Mouse (Mus musculus): ENCODE measurements around the gene H2-T3. TPM values are rescaled to one million over a fixed set of nuclear protein-coding genes. Genes with fewer than 3 reads are reported as not detected.

The H2-T3 gene
- polyA plus RNA-seq, 2 experiments: not detected

GRCm38 (mm10) chr17:36229046-36229445, 39.0 kb upstream of the H2-T3 start:
- no peak for TF ChIP-seq POLR2A (IDR thresholded peaks at IDR 0.05; ENCODE audit: borderline replicate concordance, extremely low read depth, insufficient read depth, insufficient read length)
- H3K4me1 ChIP-seq (ENCODE audit: control insufficient read depth, insufficient read depth, low read length): no peaks in the 10 kb centered on the region
- H3K4me3 ChIP-seq (replicated peaks; ENCODE audit: low read length): no peak overlapping the region
- no peaks in the 10 kb centered on the region for H3K9me3 ChIP-seq (ENCODE audit: control insufficient read depth, low read length)
- DNase-seq (ENCODE audit: low spot score) (no peak), ATAC-seq (ENCODE audit: low FRiP score, low read depth) (no peak)
- H3K27ac ChIP-seq (replicated peaks; ENCODE audit: low read depth, low read length): no peak overlapping the region
- H3K36me3 ChIP-seq (ENCODE audit: control insufficient read depth, insufficient read depth, low read length): no peaks in the 10 kb centered on the region
- H3K4me2 ChIP-seq (replicated peaks; ENCODE audit: low read depth, low read length, severe bottlenecking): no peak overlapping the region
- no peak overlapping the region for H3K9ac ChIP-seq (ENCODE audit: low read depth, low read length, severe bottlenecking)
- WGBS: 6% methylated on average over 5 of the region's 5 CpGs
- peaks cover 59% of the 10 kb centered on the region for H3K27me3 ChIP-seq (ENCODE audit: control insufficient read depth, insufficient read depth, low read length)

DNA sequence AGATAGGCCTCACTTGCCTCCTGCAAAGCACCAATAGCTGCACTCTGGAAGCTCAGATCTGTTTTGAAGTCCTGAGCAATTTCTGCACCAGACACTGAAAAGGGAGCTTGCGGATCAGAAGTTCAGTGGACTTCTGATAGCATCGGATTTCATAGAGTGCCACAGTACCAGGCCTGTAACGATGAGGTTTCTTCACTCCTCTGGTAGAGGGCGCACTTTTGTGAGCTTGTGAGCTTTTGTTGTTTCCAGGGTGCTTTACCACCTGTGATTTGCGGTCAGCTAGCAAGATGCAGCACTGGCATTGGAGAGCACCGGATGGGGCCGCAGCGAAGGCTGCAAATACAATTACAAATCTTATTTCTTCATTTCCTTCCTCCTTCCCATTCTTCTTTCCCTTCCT, 36.8 kb upstream of the H2-T3 start:
- no peak overlapping the region for H3K4me2 ChIP-seq (replicated peaks; ENCODE audit: low read depth, low read length, severe bottlenecking)
- TF ChIP-seq POLR2A (IDR thresholded peaks at IDR 0.05; ENCODE audit: borderline replicate concordance, extremely low read depth, insufficient read depth, insufficient read length): no peak
- DNase-seq (ENCODE audit: low spot score): no peak
- H3K27me3 ChIP-seq (ENCODE audit: control insufficient read depth, insufficient read depth, low read length): peaks cover 60% of the 10 kb centered on the region
- no peak overlapping the region for H3K27ac ChIP-seq (replicated peaks; ENCODE audit: low read depth, low read length)
- 18% methylated on average over 8 of the region's 8 CpGs for WGBS
- H3K9ac ChIP-seq (ENCODE audit: low read depth, low read length, severe bottlenecking): no peak overlapping the region
- no peaks in the 10 kb centered on the region for H3K4me1 ChIP-seq (ENCODE audit: control insufficient read depth, insufficient read depth, low read length)
- H3K9me3 ChIP-seq (ENCODE audit: control insufficient read depth, low read length): no peaks in the 10 kb centered on the region
- no peaks in the 10 kb centered on the region for H3K36me3 ChIP-seq (ENCODE audit: control insufficient read depth, insufficient read depth, low read length)
- no peak overlapping the region for H3K4me3 ChIP-seq (replicated peaks; ENCODE audit: low read length)
- no peak for ATAC-seq (ENCODE audit: low FRiP score, low read depth)

DNA sequence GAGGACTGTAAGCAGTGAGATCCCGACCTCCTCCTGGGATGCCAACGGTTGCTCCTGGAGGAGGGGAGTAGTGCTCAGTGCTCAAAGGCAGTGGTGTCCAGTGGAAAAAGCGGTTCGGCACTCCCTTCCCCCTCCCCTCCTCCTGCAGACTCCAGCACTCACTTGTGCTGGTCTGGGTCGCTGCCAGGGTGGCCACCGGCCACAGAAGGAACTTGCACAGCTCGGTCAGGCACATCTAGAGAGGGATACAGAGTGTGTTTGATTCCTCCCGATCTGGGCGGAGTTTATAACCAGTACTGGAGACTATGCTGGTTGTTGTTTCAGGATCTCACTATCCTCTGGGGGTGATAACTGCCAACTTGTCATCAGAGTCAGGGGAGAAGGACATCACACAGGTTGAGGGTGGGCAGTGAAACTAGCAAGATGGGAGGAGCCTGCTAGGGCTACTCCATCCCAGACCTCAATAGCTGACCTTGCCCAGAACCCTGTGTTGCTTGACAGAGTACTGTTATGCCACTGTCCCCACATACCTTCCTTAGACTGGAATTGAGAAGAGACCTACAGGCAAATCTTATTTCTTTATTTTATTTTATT, 35.2 kb upstream of the H2-T3 start:
- 11% methylated on average over 9 of the region's 9 CpGs for WGBS
- no peak overlapping the region for H3K27ac ChIP-seq (replicated peaks; ENCODE audit: low read depth, low read length)
- H3K27me3 ChIP-seq (ENCODE audit: control insufficient read depth, insufficient read depth, low read length): peaks cover 65% of the 10 kb centered on the region
- no peak for TF ChIP-seq POLR2A (IDR thresholded peaks at IDR 0.05; ENCODE audit: borderline replicate concordance, extremely low read depth, insufficient read depth, insufficient read length)
- H3K4me3 ChIP-seq (replicated peaks; ENCODE audit: low read length): no peak overlapping the region
- no peak overlapping the region for H3K4me2 ChIP-seq (replicated peaks; ENCODE audit: low read depth, low read length, severe bottlenecking)
- ATAC-seq (ENCODE audit: low FRiP score, low read depth): no peak
- no peak overlapping the region for H3K9ac ChIP-seq (ENCODE audit: low read depth, low read length, severe bottlenecking)
- no peak for DNase-seq (ENCODE audit: low spot score)
- H3K36me3 ChIP-seq (ENCODE audit: control insufficient read depth, insufficient read depth, low read length): no peaks in the 10 kb centered on the region
- H3K9me3 ChIP-seq (ENCODE audit: control insufficient read depth, low read length): no peaks in the 10 kb centered on the region
- H3K4me1 ChIP-seq (ENCODE audit: control insufficient read depth, insufficient read depth, low read length): no peaks in the 10 kb centered on the region

DNA sequence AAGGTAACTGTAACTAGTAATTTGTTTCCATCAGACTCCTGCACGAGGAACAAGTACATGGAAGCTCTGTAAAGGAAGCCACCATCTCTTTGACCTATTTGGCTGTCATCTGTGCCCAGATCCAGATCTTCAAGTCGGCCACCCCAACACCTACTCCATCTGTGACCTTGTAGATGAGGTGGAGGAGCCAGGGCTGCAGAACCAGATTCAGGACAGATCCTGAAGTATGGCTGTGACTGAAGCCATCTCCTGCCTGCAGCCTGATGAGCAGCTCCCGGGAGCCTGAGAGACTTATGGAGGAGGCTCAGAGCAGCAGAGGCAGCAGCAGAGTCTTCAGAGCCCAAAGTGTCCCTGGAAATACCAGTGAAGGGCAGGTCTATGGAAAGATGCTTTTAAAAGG, 34.4 kb upstream of the H2-T3 start:
- no peak for TF ChIP-seq POLR2A (IDR thresholded peaks at IDR 0.05; ENCODE audit: borderline replicate concordance, extremely low read depth, insufficient read depth, insufficient read length)
- Histone ChIP-seq H3K36me3 (ENCODE audit: control insufficient read depth, insufficient read depth, low read length) (no peaks in the 10 kb centered on the region), H3K27me3 (ENCODE audit: control insufficient read depth, insufficient read depth, low read length) (peaks cover 58% of the 10 kb centered on the region), H3K9ac (ENCODE audit: low read depth, low read length, severe bottlenecking) (no peak overlapping the region), H3K27ac (replicated peaks; ENCODE audit: low read depth, low read length) (no peak overlapping the region), H3K4me1 (ENCODE audit: control insufficient read depth, insufficient read depth, low read length) (no peaks in the 10 kb centered on the region), H3K4me2 (replicated peaks; ENCODE audit: low read depth, low read length, severe bottlenecking) (no peak overlapping the region), H3K4me3 (replicated peaks; ENCODE audit: low read length) (no peak overlapping the region), H3K9me3 (ENCODE audit: control insufficient read depth, low read length) (no peaks in the 10 kb centered on the region)
- 50% methylated on average over 3 of the region's 3 CpGs for WGBS
- ATAC-seq (ENCODE audit: low FRiP score, low read depth) (no peak), DNase-seq (ENCODE audit: low spot score) (no peak)

GRCm38 (mm10) chr17:36218594-36219155, 28.6 kb upstream of the H2-T3 start:
- H3K9me3 ChIP-seq (ENCODE audit: control insufficient read depth, low read length): no peaks in the 10 kb centered on the region
- H3K36me3 ChIP-seq (ENCODE audit: control insufficient read depth, insufficient read depth, low read length): no peaks in the 10 kb centered on the region
- no peak overlapping the region for H3K4me3 ChIP-seq (replicated peaks; ENCODE audit: low read length)
- no peak overlapping the region for H3K9ac ChIP-seq (ENCODE audit: low read depth, low read length, severe bottlenecking)
- 46% methylated on average over 5 of the region's 5 CpGs for WGBS
- DNase-seq (ENCODE audit: low spot score) (no peak), ATAC-seq (ENCODE audit: low FRiP score, low read depth) (no peak)
- TF ChIP-seq POLR2A (IDR thresholded peaks at IDR 0.05; ENCODE audit: borderline replicate concordance, extremely low read depth, insufficient read depth, insufficient read length): no peak
- H3K4me2 ChIP-seq (replicated peaks; ENCODE audit: low read depth, low read length, severe bottlenecking): no peak overlapping the region
- H3K27me3 ChIP-seq (ENCODE audit: control insufficient read depth, insufficient read depth, low read length): peaks cover 48% of the 10 kb centered on the region
- H3K27ac ChIP-seq (replicated peaks; ENCODE audit: low read depth, low read length): no peak overlapping the region
- no peaks in the 10 kb centered on the region for H3K4me1 ChIP-seq (ENCODE audit: control insufficient read depth, insufficient read depth, low read length)
